ENCODE assay signal across 1 mouse cellular context in the genomic region with DNA sequence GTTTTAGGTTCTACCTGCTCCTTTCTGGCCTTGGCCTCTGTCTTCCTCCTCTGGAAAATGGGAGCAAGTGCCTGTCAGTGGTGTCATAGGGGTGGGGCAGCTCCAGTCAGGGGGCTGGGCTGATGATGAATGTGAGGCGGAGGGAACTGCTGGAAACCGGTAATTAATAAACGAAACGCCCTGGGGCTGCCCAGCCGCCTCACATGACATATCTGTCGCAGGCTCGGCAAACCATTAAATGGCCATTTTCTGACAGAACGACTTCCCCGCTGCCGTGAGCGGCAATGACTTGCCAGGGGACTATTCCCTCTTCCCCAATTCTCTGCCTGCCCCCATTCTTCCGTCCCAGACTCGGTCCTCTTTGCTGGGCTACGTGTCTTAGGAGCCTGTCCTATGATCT.
TF ChIP-seq lines count a peak whose summit lies in the region.

No protein-coding gene starts in this region.

TF ChIP-seq in CH12.LX, 34 proteins besides CTCF, POLR2A, EP300 and RAD21 (continued from another document):
- TF ChIP-seq USF2 (conservative IDR thresholded peaks at IDR 0.05; ENCODE audit: low read depth, low read length) (no peak), GABPA (IDR thresholded peaks at IDR 0.05; ENCODE audit: insufficient replicate concordance, low read depth, low read length) (no peak)
